9 mouse cellular contexts compared by ENCODE assay signal in the genomic region with DNA sequence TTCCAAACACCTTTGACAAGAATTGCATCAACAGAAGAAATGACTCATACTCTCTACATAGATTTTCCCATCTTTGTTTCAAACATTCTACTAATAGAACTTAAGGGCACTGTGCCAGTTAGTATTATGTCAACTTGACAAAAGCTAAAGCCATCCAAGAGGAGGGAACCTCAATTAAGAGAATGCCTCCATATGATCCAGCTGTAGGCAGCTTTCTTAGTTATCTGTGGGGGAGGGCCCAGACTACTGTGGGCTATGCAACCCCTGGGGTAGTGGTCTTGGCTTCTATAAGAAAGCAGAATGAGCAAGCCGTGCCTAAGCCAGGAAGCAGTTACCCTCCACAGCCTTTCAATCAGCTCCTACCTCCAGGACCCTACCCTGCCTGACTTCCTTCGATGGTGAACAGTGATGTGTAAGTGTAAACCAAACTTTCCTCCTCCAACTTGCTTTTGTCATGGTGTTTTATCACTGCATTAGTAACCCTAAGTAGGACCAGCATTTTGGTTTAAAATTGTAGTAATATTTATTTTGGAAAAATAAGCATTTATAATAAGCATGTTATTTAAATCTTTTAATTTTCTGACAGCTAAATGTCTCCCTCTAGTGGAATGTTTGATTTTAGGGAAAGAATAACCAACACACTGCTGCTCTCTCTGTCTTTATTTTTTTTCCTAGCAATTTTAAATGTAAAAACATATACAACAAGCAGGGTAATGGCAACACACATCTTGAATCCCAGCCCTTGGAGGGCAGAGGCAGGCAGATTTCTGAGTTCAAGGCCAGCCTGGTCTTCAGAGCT. TPM values are rescaled to one million over a fixed set of nuclear protein-coding genes. Genes with fewer than 3 reads are reported as not detected.
A peak's percentile ranks its signal among the peaks of the same experiment; 100 is the strongest.
DNase-seq lines count a peak whose midpoint lies in the region; ATAC-seq and TF ChIP-seq lines count a peak whose summit lies in the region.
"Had no signal": no experiment of that assay in that cellular context is flagged by ENCODE, and none has a peak within 500 bp of the region (broad histone marks: within the 10 kb centered on the region; RNA-seq: fewer than 3 reads in every experiment).

No protein-coding gene starts in this region.

- no peak for TF ChIP-seq POLR2A in liver, adult 2 months (IDR thresholded peaks at IDR 0.05; ENCODE audit: extremely low read depth, insufficient read depth, low read length)

- DNase-seq in cerebellum, adult 9-10 months = peak; percentile 15
- DNase-seq in liver, adult 2 months (ENCODE audit: extremely low read depth, low read depth, low spot score) = peak; percentile 41
- no peak for DNase-seq in liver
- peak; percentile 31 for DNase-seq in retina, postnatal 1 day
- DNase-seq in B cell, adult 2 months = no peak
- DNase-seq in spleen, adult 12 weeks (ENCODE audit: low spot score) = no peak

- H3K27ac ChIP-seq in liver, adult 2 months (replicated peaks; ENCODE audit: insufficient read depth, low read depth, low read length) = no peak overlapping the region
- no peak overlapping the region for H3K27ac ChIP-seq in hindbrain, embryonic 16.5 days (ENCODE audit: low read depth, low read length)

- H3K4me1 ChIP-seq in liver, adult 2 months (ENCODE audit: control insufficient read depth, insufficient read depth, low read length) = no peaks in the 10 kb centered on the region; the same call in 1 of the 2 replicates
- H3K4me1 ChIP-seq in hindbrain, embryonic 16.5 days (ENCODE audit: control insufficient read depth, insufficient read depth, low read depth, low read length) = no peaks in the 10 kb centered on the region

- no peaks in the 10 kb centered on the region for H3K79me2 ChIP-seq in liver, adult 2 months (ENCODE audit: control insufficient read depth, insufficient read depth, low read length)

- H3K4me2 ChIP-seq in hindbrain, embryonic 16.5 days (ENCODE audit: low read length) = no peak overlapping the region

- TF ChIP-seq CTCF in liver, adult 2 months (IDR thresholded peaks at IDR 0.05; ENCODE audit: low read depth, low read length) = peak; percentile 34; the same call in 1 of the 2 replicates

- H3K9me3 ChIP-seq in hindbrain, embryonic 16.5 days (ENCODE audit: control insufficient read depth, low read length) = no peaks in the 10 kb centered on the region

- no peaks in the 10 kb centered on the region for H3K27me3 ChIP-seq in liver, adult 2 months (ENCODE audit: control insufficient read depth, insufficient read depth, low read length)
- H3K27me3 ChIP-seq in hindbrain, embryonic 16.5 days (replicated peaks; ENCODE audit: control insufficient read depth, insufficient read depth, low read length) = no peaks in the 10 kb centered on the region

- WGBS in liver, adult 2 months = 64% methylated on average over 2 of the region's 2 CpGs
- 77% methylated on average over 2 of the region's 2 CpGs for WGBS in hindbrain, embryonic 16.5 days

- no peak for ATAC-seq in cerebellum, adult (ENCODE audit: insufficient number of reproducible peaks, low FRiP score, low TSS enrichment)
- 0 out of 2 replicates have a peak, but pooled peaks have one; percentile 42 for ATAC-seq in hindbrain, embryonic 16.5 days

- H3K9ac ChIP-seq in liver, adult 2 months (ENCODE audit: low read depth, low read length) = no peak overlapping the region
- H3K9ac ChIP-seq in hindbrain, embryonic 16.5 days (ENCODE audit: low read depth, low read length) = no peak overlapping the region

- no peak overlapping the region for H3K4me3 ChIP-seq in liver, adult 2 months (ENCODE audit: insufficient read depth, low read depth, low read length)
- H3K4me3 ChIP-seq in hindbrain, embryonic 16.5 days (ENCODE audit: low read length) = no peak overlapping the region
- H3K4me3 ChIP-seq: erythroblast, embryonic 14.5 days had no signal

- no peaks in the 10 kb centered on the region for H3K36me3 ChIP-seq in liver, adult 2 months (ENCODE audit: control insufficient read depth, insufficient read depth, low read length)
- H3K36me3 ChIP-seq in hindbrain, embryonic 16.5 days (ENCODE audit: control insufficient read depth, insufficient read depth, low read length) = no peaks in the 10 kb centered on the region

RNA-seq across cellular contexts. Expression of gene Cenpp, which starts 7.7 kb away (rescaled TPM):
- total RNA-seq in liver, adult 2 months (2014; rRNA removed) = 0.55 and 1.3 TPM in 2 replicates
- 0.12 TPM in 1 of 2 replicates, not detected in the other for polyA plus RNA-seq in liver, adult 2 months (2012; rRNA removed)
- polyA plus RNA-seq in hindbrain, embryonic 16.5 days (2015; fragmentation: Nextera tagmentation; extraction: Ambion mirVana) = 5.7 and 7.9 TPM in 2 replicates

RNA-seq across cellular contexts. Expression of gene Nol8, which starts 7.9 kb away (rescaled TPM):
- 5.1 and 6.5 TPM in 2 replicates for total RNA-seq in liver, adult 2 months (2014; rRNA removed)
- 0.70 and 1.1 TPM in 2 replicates for polyA plus RNA-seq in liver, adult 2 months (2012; rRNA removed)
- polyA plus RNA-seq in hindbrain, embryonic 16.5 days (2015; fragmentation: Nextera tagmentation; extraction: Ambion mirVana) = 13.2 and 14.7 TPM in 2 replicates

RNA-seq across cellular contexts. Expression of gene Iars, which starts 37.0 kb away (rescaled TPM):
- total RNA-seq in liver, adult 2 months (2014; rRNA removed) = 15.9 and 22.4 TPM in 2 replicates
- polyA plus RNA-seq in liver, adult 2 months (2012; rRNA removed) = 12.9 and 13.5 TPM in 2 replicates
- 47.3 and 54.2 TPM in 2 replicates for polyA plus RNA-seq in hindbrain, embryonic 16.5 days (2015; fragmentation: Nextera tagmentation; extraction: Ambion mirVana)

RNA-seq across cellular contexts. Expression of gene Ogn, which starts 37.1 kb away (rescaled TPM):
- total RNA-seq in liver, adult 2 months (2014; rRNA removed) = 1.9 and 2.4 TPM in 2 replicates
- polyA plus RNA-seq in liver, adult 2 months (2012; rRNA removed) = 0.23 and 0.47 TPM in 2 replicates
- polyA plus RNA-seq in hindbrain, embryonic 16.5 days (2015; fragmentation: Nextera tagmentation; extraction: Ambion mirVana) = 14.1 and 18.9 TPM in 2 replicates
- polyA plus RNA-seq: erythroblast, embryonic 14.5 days had no signal

Comparison
In these comparisons a context has a peak if more than half of its experiments do, and no peak if none do; other contexts are left out.
1. DNase-seq: peak in cerebellum, adult 9-10 months (single experiment), liver, adult 2 months (single experiment) and retina, postnatal 1 day (single experiment); none in liver (single experiment), B cell, adult 2 months (0 of 2) and spleen, adult 12 weeks (single experiment).